Mouse (Mus musculus) bone marrow, adult 2 months (tissue): ENCODE data around the gene Prkn. TPM values are rescaled to one million over a fixed set of nuclear protein-coding genes. Genes with fewer than 3 reads are reported as not detected.

Experiments
- H3K27ac ChIP-seq: fragments of 200-500 bp; 2 replicates; pipeline ENCODE4 v1.5.1; 2012; ENCODE audit warnings: low read depth, mild to moderate bottlenecking, control low read depth, inconsistent platforms, low read length; ENCODE audit not compliant: control insufficient read depth, poor library complexity, insufficient read depth
- H3K4me1 ChIP-seq: fragments of 200-500 bp; 2 replicates; pipeline ENCODE4 v1.6.1; 2011; ENCODE audit warnings: low read length; ENCODE audit not compliant: control insufficient read depth, insufficient read depth
- H3K4me3 ChIP-seq: fragments of 200-500 bp; replicated peaks from 2 replicates; pipeline ENCODE3; 2011; ENCODE audit warnings: mild to moderate bottlenecking, low read depth, low read length, control low read depth; ENCODE audit not compliant: control insufficient read depth
- CTCF ChIP-seq: fragments of 200-500 bp; IDR thresholded peaks from 2 replicates; pipeline ENCODE4 v1.5.1; 2011; ENCODE audit warnings: low read length, control low read depth; ENCODE audit not compliant: control insufficient read depth, insufficient read depth
- POLR2A ChIP-seq: fragments of 200-500 bp; IDR thresholded peaks from 2 replicates; pipeline ENCODE4 v1.6.1; 2011; ENCODE audit warnings: low read depth, mild to moderate bottlenecking, control low read depth, low read length, borderline replicate concordance; ENCODE audit not compliant: control insufficient read depth
- WGBS: fragments of 180-500 bp; shearing (Covaris S2); methylation state at CpG from one replicate; pipeline ENCODE4 v1.1.7; 2018; 5-methylcytosine and 5-hydroxymethylcytosine counted together
- polyA plus RNA-seq: library from polyadenylated mRNA; stranded (reverse); fragments of >200 nt; gene quantifications from 2 replicates; pipeline ENCODE4 v1.2.4, GENCODE M21; 2011; ENCODE audit warnings: low replicate concordance; ENCODE audit not compliant: missing spikeins, insufficient read depth, insufficient read length

The Prkn gene
- polyA plus RNA-seq, 1 experiment, result 2.5 TPM

DNA sequence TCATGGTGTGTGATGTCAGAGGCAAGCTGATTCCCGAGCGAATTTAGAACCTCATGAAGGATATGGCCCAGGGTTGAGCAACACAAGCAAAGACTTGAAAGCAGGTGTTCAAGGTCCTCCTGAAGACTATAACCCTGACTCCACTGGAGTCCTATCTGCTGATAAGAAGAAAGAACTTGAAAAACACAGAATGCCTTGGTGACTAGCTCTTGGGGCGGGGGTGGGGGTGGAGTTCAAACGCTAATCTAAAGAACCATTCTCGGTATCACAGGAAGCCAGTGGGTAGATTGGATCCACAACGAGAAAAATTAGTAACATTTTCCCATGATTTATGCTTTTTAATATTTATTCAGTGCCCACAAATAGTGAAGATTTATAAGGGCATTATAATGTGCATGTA lies 879.6 kb downstream of the Prkn start:
- Histone ChIP-seq H3K27ac (no peak overlapping the region), H3K4me3 (no peak overlapping the region), H3K4me1 (no peaks in the 10 kb centered on the region)
- WGBS, result 54% methylated on average over 6 of the region's 6 CpGs
- TF ChIP-seq CTCF (no peak), POLR2A (no peak)

DNA sequence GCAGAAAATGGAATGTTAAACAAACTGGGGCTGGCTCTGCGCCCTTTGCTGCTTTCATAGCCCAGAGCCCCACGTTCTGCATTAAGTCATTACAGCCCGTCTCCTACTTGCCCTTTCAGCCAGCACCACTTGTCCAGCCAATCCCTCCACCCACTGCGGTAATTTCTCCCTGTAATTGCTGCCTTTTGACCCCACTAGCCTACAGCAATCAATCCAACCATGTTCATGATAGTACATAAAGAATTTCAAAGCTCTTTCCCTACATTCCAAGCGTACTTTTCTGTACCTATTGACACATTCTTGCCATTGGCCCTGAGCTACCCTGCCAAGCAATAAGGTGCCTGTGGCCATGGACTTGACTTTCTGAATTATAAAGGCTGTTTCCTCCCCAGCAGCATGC lies 881.7 kb downstream of the Prkn start:
- Histone ChIP-seq H3K4me3 (no peak overlapping the region), H3K4me1 (no peaks in the 10 kb centered on the region), H3K27ac (no peak overlapping the region)
- TF ChIP-seq POLR2A (no peak), CTCF (no peak)
- 76% methylated on average over 5 of the region's 5 CpGs for WGBS

DNA sequence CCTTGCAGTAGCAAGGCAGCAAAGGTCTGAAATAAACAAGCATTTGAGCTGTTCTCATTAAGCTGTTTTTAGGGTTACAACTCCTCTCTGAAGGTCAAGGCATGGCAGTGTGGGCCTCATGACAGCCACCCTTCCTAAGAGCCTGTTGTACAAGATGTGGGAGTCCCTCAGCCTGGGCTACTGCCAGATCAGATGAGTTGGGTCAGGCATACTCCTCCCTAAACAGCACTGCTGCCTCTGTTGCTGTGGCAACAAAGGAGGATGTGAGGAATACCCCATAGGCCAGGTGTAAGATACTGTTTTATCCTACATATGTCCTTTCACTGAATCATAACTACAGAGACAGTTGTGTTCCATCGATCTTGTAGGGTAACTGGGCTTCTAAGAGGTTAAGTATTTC lies 882.3 kb downstream of the Prkn start:
- Histone ChIP-seq H3K27ac (no peak overlapping the region), H3K4me1 (no peaks in the 10 kb centered on the region), H3K4me3 (no peak overlapping the region)
- WGBS, result 78% methylated on average over 1 of the region's 1 CpGs
- TF ChIP-seq CTCF (no peak), POLR2A (no peak)

DNA sequence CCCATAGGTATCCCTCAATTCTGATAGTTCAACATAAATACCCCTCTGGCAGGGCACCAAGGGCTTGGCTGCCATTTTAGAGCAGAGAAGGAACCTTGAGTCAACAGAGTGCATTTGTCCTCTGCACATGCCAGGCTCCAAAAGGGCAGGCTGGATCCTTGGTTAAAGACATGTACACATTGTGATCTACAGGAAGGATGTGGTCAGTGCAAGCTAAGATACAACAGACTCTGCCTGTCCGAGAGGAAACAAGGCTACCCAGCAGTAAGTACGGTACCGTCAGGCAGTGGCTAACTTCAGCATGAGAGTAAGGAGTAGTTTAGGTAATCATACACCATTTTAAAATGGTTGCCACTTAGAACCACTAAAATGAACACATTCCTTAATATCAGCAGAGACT lies 884.0 kb downstream of the Prkn start:
- no peak overlapping the region for H3K27ac ChIP-seq
- no peak for TF ChIP-seq CTCF
- no peak for TF ChIP-seq POLR2A
- 5% methylated on average over 3 of the region's 3 CpGs for WGBS
- no peaks in the 10 kb centered on the region for H3K4me1 ChIP-seq
- H3K4me3 ChIP-seq, result no peak overlapping the region

DNA sequence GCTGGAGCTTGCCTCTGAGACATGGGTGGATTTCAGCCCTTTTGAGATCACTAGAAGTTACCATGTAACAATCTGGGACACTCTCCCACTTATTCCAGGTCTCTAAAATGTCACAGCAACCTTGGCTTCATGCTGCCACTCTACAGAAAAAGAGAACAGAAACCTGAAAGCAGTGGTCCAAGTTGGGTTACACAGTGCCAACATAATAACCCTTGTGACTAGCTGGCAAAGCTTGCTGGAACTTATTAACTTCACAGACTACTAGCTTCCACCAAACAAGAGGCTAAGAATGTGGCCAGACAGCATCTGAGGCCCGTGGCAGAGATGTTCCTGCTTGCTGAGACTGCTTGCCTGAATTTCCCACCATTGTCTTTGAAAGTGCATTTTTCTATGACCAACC lies 886.9 kb downstream of the Prkn start:
- WGBS, result 44% methylated on average over 1 of the region's 1 CpGs
- H3K4me3 ChIP-seq, result no peak overlapping the region
- TF ChIP-seq CTCF (no peak), POLR2A (no peak)
- no peaks in the 10 kb centered on the region for H3K4me1 ChIP-seq
- no peak overlapping the region for H3K27ac ChIP-seq

DNA sequence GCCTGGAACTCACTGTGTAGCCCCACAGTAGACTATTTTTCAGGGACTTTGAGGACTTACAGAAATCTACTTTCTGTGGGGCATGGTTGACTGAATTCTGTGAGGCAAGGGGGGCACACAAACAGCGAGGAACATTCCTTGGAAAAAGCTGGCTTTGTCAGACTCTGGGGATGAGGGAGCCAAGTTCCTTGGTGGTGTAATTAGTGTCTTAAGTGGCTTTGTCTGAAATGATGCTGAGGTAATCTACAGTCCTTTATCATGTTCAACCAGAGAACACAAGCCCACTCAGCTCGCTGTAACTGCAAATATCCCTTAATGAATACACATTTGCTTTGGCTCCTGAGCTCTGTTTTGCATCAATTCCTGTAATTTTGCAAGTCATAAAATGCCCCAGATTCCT lies 888.1 kb downstream of the Prkn start:
- no peak for TF ChIP-seq POLR2A
- WGBS, result 80% methylated on average over 2 of the region's 2 CpGs
- no peak overlapping the region for H3K4me3 ChIP-seq
- no peak overlapping the region for H3K27ac ChIP-seq
- no peaks in the 10 kb centered on the region for H3K4me1 ChIP-seq

DNA sequence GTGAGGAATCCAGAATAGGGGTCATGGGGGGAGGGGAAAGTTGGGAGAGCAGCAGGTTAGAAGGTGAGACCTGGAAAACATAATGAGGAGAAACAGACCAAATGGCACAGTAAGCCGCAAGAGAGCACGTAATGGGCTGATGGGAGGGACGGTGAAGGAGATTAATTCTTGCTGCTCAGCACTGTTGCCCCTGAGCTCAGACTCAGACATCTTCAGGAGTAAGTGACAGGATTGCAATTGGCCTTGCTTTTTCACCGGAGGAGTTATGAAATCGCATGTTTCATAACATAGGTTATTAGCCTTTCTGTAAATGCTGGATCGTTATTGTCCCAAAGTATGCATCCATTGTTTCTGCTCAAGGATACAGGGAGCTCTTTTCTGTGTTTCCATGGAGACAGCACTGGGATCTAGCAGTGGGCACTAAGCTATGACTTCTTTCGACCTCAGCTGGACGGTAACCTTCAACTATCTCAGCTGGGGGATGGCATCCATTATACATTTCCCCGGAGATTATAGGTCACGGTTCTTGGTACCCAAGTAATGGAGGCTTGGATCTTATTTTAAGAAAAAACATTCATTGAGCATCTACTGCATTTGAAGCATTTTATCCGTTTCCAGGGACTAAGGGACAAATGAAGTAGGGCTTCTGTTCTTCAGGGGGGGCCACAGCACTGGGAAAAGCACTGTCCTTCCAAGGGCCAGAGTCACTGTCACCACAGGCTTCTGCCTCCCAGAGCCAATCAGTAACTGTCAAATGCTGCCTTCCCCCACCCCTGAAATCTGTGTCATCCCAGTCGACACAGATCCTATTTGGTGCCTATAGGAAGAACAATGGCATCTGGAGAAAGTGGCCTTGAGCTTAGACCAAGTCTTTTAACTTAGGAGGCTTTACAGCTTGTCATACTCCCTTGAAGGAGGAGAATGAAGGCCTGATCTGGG lies 890.7 kb downstream of the Prkn start:
- H3K27ac ChIP-seq, result no peak overlapping the region
- no peaks in the 10 kb centered on the region for H3K4me1 ChIP-seq
- WGBS, result 81% methylated on average over 12 of the region's 12 CpGs
- TF ChIP-seq CTCF (no peak), POLR2A (no peak)
- H3K4me3 ChIP-seq, result no peak overlapping the region

DNA sequence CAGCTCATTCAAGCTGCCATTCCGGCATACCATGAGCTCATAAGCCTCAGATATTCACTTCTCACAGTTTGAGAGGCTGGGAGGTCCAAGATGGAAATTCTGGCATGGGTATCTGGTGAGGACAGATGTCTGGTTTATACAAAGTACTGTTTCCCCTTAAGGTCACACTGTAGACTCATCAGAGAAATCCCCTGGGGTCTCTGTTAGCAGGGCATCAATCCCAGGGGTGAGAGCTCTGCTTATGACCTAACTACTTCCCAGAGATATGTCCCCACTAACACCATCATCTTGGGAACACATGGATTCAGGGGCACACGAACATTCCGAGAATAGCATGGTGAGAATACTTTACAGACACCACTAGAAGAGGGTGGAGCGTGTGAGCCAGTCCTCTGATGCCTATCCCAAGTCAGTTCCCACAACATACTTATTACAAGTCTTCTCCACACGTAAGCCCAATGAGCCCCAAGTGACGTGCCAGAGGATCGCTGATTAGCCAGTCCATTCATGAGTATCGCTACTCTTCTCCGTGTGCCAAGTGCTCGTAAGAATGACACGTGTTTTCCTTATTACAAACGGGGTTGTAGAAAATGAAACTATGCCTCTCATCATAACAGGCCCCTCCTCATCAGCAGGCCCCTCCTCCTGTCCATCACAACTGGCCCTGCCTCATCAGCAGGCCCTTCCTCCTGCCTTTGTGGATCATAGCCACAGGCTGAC lies 895.1 kb downstream of the Prkn start:
- TF ChIP-seq CTCF, result no peak
- TF ChIP-seq POLR2A, result no peak
- Histone ChIP-seq H3K27ac (no peak overlapping the region), H3K4me1 (no peaks in the 10 kb centered on the region), H3K4me3 (no peak overlapping the region)
- 77% methylated on average over 12 of the region's 12 CpGs for WGBS

DNA sequence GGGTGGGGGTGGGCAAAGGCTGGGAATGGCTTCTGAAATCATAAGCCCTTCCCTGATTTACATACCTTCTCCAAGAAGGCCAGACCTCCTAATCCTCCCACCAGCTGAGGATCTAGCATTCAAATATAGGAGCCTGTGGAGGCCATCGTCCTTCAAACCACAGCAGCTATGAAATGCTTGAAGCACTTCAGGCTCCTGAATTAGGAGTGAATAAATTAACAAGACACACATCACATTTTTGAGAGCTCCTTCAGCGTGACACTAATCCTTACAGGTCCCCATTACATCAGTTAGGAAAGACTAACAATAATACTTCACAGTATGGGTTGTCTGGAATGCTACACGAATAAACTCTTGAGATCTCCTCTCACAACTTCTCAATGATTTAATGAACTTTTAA lies 896.3 kb downstream of the Prkn start:
- no peak for TF ChIP-seq POLR2A
- H3K4me3 ChIP-seq, result no peak overlapping the region
- no peak overlapping the region for H3K27ac ChIP-seq
- H3K4me1 ChIP-seq, result no peaks in the 10 kb centered on the region
- whole genome bisulfite sequencing, result 72% methylated on average over 3 of the region's 3 CpGs
